Mouse (Mus musculus) C2C12 (cell line): Measurements from ENCODE around the gene Postn.

Source experiments
- CEBPB ChIP-seq: IDR thresholded peaks from one replicate; pipeline ENCODE4 v1.6.1; 2011; ENCODE audit warnings: low read depth, mild to moderate bottlenecking, control low read depth, moderate library complexity
- CTCF ChIP-seq: IDR thresholded peaks from one replicate; pipeline ENCODE4 v1.5.1; 2011; ENCODE audit not compliant: control insufficient read depth, insufficient read depth, insufficient read length
- FOSL1 ChIP-seq: IDR thresholded peaks from one replicate; pipeline ENCODE4 v1.8.0; 2011; ENCODE audit warnings: mild to moderate bottlenecking, low read length; ENCODE audit not compliant: poor library complexity, insufficient read depth, severe bottlenecking
- MAX ChIP-seq: IDR thresholded peaks from one replicate; pipeline ENCODE4 v1.6.1; 2011; ENCODE audit warnings: mild to moderate bottlenecking, control low read depth
- MYOD1 ChIP-seq: IDR thresholded peaks from one replicate; pipeline ENCODE4 v1.6.1; 2011; ENCODE audit warnings: low read depth; ENCODE audit not compliant: control insufficient read depth, insufficient read length
- MYOG ChIP-seq: IDR thresholded peaks from one replicate; pipeline ENCODE4 v1.6.1; 2011; ENCODE audit not compliant: control insufficient read depth, insufficient read length; ENCODE audit errors: extremely low read depth
- USF1 ChIP-seq: IDR thresholded peaks from one replicate; pipeline ENCODE4 v1.6.1; 2011; ENCODE audit warnings: low read depth, mild to moderate bottlenecking, control low read depth, moderate library complexity

- TF ChIP-seq CTCF: no peak
- no peak for TF ChIP-seq MAX
- TF ChIP-seq CEBPB: no peak
- TF ChIP-seq USF1: no peak
- no peak for TF ChIP-seq MYOG
- no peak for TF ChIP-seq FOSL1
- no peak for TF ChIP-seq MYOD1
These were observed 52.6 kb downstream of the Postn start for GRCm38 (mm10) chr3:54413584-54413897.
